Mouse (Mus musculus) CD4-positive, CD25-positive, alpha-beta regulatory T cell, adult 4 months (primary cell): ENCODE results near the gene A630095N17Rik. TPM values are rescaled to one million over a fixed set of nuclear protein-coding genes. Genes with fewer than 3 reads are reported as not detected.

Experiments
- polyA plus RNA-seq, 2 experiments: library from polyadenylated mRNA; unstranded; fragments of 100-300 nt; shearing (Covaris generic); gene quantifications; one replicate each; pipeline ENCODE4 v1.2.1; 2017

Gene A630095N17Rik
- polyA plus RNA-seq, 2 experiments from 2014 or later, result not detected

Other genes starting within 250 kb of the A630095N17Rik start
- 10 to 100 TPM in 1 of 2 experiments, 1 to 10 TPM in 1; 6.1 to 15.3 TPM for gene Nhej1, start 106.9 kb downstream of the A630095N17Rik start, polyA plus RNA-seq
- gene Slc23a3, start 98.2 kb downstream of the A630095N17Rik start, polyA plus RNA-seq, result under 1 TPM in 1 of 2 experiments, not detected in 1; 0.20 TPM
- 100 to 1,000 TPM; 125 to 195 TPM for gene Cnppd1, start 89.4 kb downstream of the A630095N17Rik start, polyA plus RNA-seq
- gene Retreg2, start 89.3 kb downstream of the A630095N17Rik start, polyA plus RNA-seq, result 10 to 100 TPM; 19.2 to 32.9 TPM
- 10 to 100 TPM; 54.7 to 71.9 TPM for gene Zfand2b, start 63.5 kb downstream of the A630095N17Rik start, polyA plus RNA-seq
- 1 to 10 TPM in 1 of 2 experiments, under 1 TPM in 1; 0.97 to 6.9 TPM for gene Abcb6, start 51.7 kb downstream of the A630095N17Rik start, polyA plus RNA-seq
- gene Ankzf1, start 40.0 kb downstream of the A630095N17Rik start, polyA plus RNA-seq, result 10 to 100 TPM; 24.5 to 49.2 TPM
- gene Atg9a, start 39.9 kb downstream of the A630095N17Rik start, polyA plus RNA-seq, result 10 to 100 TPM; 10.1 to 12.4 TPM
- gene Glb1l, start 21.3 kb downstream of the A630095N17Rik start, polyA plus RNA-seq, result 10 to 100 TPM in 1 of 2 experiments, 1 to 10 TPM in 1; 8.0 to 19.2 TPM
- 10 to 100 TPM; 56.9 to 62.7 TPM for gene Stk16, start 21.3 kb downstream of the A630095N17Rik start, polyA plus RNA-seq
- 100 to 1,000 TPM; 141 to 164 TPM for gene Tuba4a, start 12.2 kb downstream of the A630095N17Rik start, polyA plus RNA-seq
- gene Dnajb2, start 4.3 kb upstream of the A630095N17Rik start, polyA plus RNA-seq, result 10 to 100 TPM in 1 of 2 experiments, 1 to 10 TPM in 1; 10.0 to 10.3 TPM
- gene Ptprn, start 32.4 kb upstream of the A630095N17Rik start, polyA plus RNA-seq, result under 1 TPM; 0.22 to 0.61 TPM
- not detected for gene Resp18, start 46.3 kb upstream of the A630095N17Rik start, polyA plus RNA-seq
- gene Dnpep, start 85.9 kb upstream of the A630095N17Rik start, polyA plus RNA-seq, result 10 to 100 TPM; 56.0 to 90.5 TPM
- gene Des, start 128.2 kb upstream of the A630095N17Rik start, polyA plus RNA-seq, result not detected
- under 1 TPM in 1 of 2 experiments, not detected in 1; 0.03 TPM for gene Speg, start 143.2 kb upstream of the A630095N17Rik start, polyA plus RNA-seq
- gene Gmppa, start 203.8 kb upstream of the A630095N17Rik start, polyA plus RNA-seq, result 10 to 100 TPM; 57.0 to 91.3 TPM
- not detected for gene Asic4, start 218.3 kb upstream of the A630095N17Rik start, polyA plus RNA-seq
- 1 to 10 TPM; 5.2 to 5.6 TPM for gene Chpf, start 247.2 kb upstream of the A630095N17Rik start, polyA plus RNA-seq
- not detected for gene Tmem198, start 247.4 kb upstream of the A630095N17Rik start, polyA plus RNA-seq